Mouse (Mus musculus) ES-Bruce4 (cell line): ENCODE data around the gene Tmem174.

Source experiments
- CTCF ChIP-seq: IDR thresholded peaks from one replicate; pipeline ENCODE4 v1.8.1; 2011; ENCODE audit warnings: low read depth, low read length
- EP300 ChIP-seq: IDR thresholded peaks from 2 replicates; pipeline ENCODE4 v1.6.1; 2011; ENCODE audit warnings: low read depth, low read length; ENCODE audit not compliant: insufficient read depth
- POLR2A ChIP-seq: IDR thresholded peaks from one replicate; pipeline ENCODE4 v1.8.1; 2011; ENCODE audit warnings: low read length; ENCODE audit not compliant: insufficient read depth

GRCm38 (mm10) chr13:98603799-98604198 is 33.4 kb downstream of the Tmem174 start:
- no peak for TF ChIP-seq CTCF
- no peak for TF ChIP-seq POLR2A
- no peak for TF ChIP-seq EP300
